Mouse (Mus musculus): ENCODE results near the gene Crat.

Gene Crat

DNA sequence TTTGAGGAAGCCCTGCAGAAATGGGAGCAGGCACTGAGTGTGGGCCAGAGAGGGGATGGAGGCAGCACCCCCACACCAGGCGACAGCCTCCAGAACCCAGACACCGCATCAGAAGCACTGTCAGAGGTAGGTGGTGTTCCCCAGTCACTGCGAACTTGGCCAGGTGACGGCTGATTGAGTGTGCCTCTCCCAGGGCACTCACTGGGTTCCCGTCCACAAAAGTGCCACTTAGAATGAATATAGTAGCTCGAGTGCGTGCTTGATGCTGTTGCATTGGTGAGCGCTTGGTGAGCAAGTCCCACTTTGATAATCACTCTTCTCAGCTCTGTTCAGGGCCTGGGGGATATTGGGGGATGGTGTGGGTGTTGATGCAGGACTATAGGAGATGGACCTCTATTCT, 44.1 kb downstream of the Crat start:
- DNase-seq (ENCODE audit: low read depth, low spot score) = no peak

DNA sequence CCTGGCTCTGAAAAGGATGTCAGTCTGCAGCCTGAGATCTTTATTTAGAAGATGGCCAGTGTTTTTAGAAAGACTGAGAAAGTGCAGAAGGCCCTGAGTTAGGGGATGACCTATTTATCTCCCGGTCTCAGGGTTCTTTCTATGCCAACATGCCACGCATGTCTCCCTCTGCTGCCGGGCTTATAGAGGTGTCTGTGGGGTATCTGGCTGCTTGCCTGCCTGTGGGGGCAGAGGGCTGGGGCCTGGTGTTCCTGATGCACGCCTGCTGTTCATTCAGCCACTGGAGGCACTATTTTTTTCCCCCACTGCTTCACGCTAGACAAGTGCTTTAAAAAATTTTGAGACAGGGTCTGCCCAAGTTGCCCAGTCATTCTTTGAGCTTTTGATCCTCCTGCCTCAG, 49.4 kb downstream of the Crat start:
- DNase-seq (ENCODE audit: low read depth, low spot score) = no peak

DNA sequence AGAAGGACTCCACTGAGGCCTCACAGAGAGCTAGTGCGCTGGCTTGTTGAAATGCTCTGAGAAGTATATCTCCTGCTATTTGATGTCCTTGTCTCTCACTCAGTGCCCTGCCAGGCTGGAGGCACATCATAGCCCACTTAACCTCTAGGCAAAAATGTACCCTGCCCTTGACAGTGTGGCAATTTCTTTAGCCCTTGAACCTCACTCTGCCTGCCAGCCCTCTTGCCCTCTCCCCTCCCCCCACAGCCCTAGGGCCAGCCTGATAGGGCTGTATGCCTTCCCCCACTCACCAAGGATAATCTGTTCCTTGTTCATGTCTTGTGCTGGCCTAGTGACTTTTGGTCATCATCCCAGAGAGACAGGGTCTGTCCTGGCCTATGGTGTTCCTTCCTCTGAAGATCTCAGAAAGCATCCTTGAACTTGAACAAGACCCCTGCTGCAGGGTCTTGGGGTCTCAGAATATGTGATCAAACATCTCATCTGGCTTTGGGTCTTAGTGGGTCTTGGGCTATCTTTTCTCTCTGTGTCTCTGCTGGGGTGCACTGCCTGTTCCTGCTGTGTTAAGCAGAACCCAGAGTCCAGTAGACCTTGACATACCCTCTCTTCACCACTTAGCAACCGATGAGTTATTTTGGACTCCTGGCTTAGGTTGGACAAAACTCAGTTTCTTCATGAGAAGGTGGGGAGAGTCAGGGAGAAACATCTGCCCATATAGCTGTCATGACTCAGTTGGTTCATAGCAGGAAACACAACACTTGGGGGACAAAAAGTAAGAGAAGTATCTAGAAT, 50.1 kb downstream of the Crat start:
- DNase-seq (ENCODE audit: low read depth, low spot score) = no peak

- DNase-seq (ENCODE audit: low read depth, low spot score) = peak; percentile 97
Observed at GRCm38 (mm10) chr2:30363773-30364650, 51.6 kb downstream of the Crat start, which contains the start of gene Miga2. Gene Miga2, plus strand, starts transcription at chr2:30364233.

- no peak for DNase-seq (ENCODE audit: low read depth, low spot score)
Observed at GRCm38 (mm10) chr2:30362865-30363264, 52.7 kb downstream of the Crat start.

GRCm38 (mm10) chr2:30360626-30361025, 55.0 kb downstream of the Crat start:
- DNase-seq (ENCODE audit: low read depth, low spot score) = no peak

DNA sequence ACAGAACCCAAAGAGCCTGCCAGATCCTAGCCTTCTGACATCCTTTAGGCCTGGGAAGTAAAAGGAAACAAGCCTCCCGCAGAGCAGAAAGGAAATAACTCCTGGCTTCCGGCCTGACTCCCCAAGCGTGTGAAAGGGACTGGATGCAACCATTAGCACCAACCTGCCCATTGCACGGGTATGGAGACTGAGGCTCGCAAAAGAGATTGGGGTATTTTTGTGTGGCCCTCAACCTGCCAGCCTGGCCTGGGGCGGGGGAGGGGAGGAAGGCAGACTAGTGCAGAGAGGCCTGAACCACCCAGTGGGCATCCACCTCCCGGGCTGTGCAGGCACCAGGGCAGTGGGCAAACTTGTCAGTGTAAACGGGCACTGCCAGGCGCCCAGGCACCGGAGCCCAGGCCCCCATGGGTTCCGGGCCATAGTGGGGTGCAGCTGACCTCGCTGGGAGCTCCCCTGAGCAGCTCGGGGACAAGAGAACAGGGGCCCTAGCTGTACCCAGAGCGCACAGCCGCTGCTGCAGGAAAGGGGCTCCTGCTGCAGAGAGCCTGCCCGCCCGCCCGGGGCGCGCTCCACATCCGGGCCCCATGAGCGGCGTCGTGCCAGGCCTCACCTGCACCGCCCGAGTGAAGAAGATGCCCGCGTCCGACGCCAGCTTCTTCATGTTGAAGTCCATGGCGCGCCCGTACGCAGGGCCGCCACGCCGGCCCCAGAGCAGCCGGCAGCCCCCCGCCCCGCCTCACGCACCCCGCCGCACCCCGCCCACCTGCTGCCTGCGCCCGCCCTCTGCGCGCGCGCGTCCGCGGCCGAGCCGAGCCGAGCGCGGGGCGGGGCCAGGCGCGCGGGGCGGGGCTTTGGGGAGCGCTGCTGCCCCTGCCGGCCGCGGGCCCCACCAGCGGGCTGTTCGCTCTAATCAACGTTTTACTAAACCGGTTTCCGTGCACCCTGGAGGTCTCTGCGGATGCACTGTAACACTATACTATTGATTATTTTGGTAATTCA, 56.8 kb downstream of the Crat start, which contains the start of gene Sh3glb2:
Gene Sh3glb2, minus strand, starts transcription at position 805 of the 999 bp plus-strand sequence.
- DNase-seq (ENCODE audit: low read depth, low spot score) = peak; percentile 66

DNA sequence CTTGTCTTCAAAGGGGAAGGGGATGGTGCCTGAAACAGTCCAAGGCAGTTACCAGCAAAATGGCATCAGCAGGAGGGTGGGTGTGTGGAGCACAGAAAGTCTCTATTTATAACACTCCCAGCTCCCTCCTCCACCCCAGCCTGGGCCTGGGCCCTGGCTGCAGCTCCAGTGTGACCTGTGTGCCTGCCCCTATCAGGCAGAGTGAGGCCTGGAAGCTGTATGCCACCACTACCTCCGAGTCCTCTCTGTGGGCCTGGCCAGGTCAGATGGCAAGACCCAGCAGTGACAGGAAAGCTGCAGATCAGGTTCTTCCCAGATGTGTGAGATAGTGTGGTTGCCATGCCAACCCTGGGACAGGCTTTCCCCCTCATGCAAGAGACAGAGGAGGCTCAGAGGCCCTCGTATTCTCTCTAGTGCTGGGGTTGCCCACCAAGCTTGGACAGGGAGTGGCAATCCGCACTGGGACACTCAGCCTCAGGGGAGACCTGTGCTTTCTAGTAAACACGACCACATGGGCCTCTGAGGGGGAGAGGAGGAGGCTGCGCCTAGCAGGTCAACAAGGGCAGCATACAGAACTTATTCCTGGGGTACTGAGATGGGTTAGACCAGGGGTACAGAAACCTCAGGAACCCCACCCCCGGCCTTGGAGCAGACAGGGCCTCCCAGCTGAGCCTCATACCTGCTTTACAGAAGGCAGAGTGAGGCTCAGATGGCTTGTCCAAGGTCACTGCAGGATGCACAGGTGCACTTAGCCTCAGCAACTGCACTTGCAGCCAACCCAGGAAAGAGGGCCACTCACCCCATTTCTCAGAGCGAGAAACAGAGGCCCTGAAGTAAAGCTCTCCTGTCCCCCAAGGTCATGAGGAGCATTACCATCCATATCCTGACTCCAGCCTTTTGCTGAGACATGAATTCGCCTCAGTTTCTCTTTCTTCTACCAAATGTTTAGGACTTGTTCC, 57.8 kb downstream of the Crat start:
- DNase-seq (ENCODE audit: low read depth, low spot score) = no peak

DNA sequence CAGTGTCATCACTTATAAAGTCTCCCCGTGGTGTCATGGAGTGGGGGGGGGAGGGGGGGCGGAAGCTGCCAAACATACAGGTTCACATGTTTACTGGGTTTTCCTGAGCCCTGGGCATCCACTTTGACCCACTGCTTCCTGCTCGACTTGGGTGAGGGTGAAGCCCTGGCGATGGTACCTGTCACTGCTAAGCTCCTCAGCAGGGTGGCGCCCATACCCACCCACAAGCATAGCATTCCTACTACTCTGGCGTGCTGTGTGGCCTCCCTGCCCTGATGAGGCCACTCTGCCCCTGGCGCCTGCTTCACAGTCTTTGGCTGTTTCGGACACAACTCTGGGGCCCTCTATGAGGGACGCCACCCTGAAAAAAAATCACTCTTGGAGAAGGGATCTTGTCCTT, 58.7 kb downstream of the Crat start:
- no peak for DNase-seq (ENCODE audit: low read depth, low spot score)

- no peak for DNase-seq (ENCODE audit: low read depth, low spot score)
Observed at GRCm38 (mm10) chr2:30356266-30356665, 59.3 kb downstream of the Crat start.

DNA sequence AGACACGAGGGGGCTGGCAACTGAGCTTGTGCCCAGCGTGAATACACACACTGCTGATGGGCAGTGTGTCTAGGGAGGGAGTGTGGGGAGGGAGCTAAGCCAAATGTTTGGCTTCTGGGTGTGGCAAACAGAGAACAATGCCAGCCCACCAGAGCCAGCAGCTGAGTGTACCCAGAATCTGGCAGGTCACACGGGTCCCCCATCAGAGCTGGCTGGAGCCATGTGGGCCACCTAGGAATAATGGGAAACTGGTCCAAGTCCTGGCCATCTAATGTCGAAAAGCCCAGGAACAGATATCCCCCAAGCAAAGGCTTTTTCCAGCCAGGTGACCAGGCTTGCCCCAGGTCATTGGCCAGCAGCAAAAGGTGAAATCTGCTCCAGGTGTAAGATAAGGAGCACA, 59.8 kb downstream of the Crat start:
- no peak for DNase-seq (ENCODE audit: low read depth, low spot score)

GRCm38 (mm10) chr2:30351149-30351548, 64.5 kb downstream of the Crat start:
- no peak for DNase-seq (ENCODE audit: low read depth, low spot score)

All from c-Kit-negative CD71-positive TER-119-positive erythroid progenitor cells, embryonic 14.5 days (primary cell).